Mouse (Mus musculus): Measurements from ENCODE around the gene Rgs7bp.

GRCm38 (mm10) chr13:104985691-104986090 lies 69.0 kb downstream of the Rgs7bp start:
- no peak for TF ChIP-seq POLR2A (IDR thresholded peaks at IDR 0.05; ENCODE audit: control insufficient read depth, extremely low read depth, insufficient read depth, low read length, poor library complexity)
- TF ChIP-seq CTCF (IDR thresholded peaks at IDR 0.05; ENCODE audit: borderline replicate concordance, control insufficient read depth, extremely low read depth, insufficient read depth, low read length, poor library complexity), result no peak
